Mouse (Mus musculus) MN1 (cell line): ENCODE measurements around the gene Plxna2.

ENCODE experiments used
- DNase-seq: peaks from one replicate; pipeline ENCODE4 v3.0.0-alpha.2; 2016; ENCODE audit warnings: low spot score

Plxna2 gene

GRCm38 (mm10) chr1:194660426-194661119 lies 42.6 kb downstream of the Plxna2 start:
- DNase-seq = no peak

- DNase-seq = no peak
Measured at GRCm38 (mm10) chr1:194663021-194663420, 45.0 kb downstream of the Plxna2 start.

GRCm38 (mm10) chr1:194665715-194666114 lies 47.7 kb downstream of the Plxna2 start:
- no peak for DNase-seq

GRCm38 (mm10) chr1:194671783-194672524 lies 53.9 kb downstream of the Plxna2 start:
- DNase-seq = no peak

- no peak for DNase-seq
Measured at GRCm38 (mm10) chr1:194672525-194672894, 54.5 kb downstream of the Plxna2 start.

GRCm38 (mm10) chr1:194673229-194673628 lies 55.2 kb downstream of the Plxna2 start:
- no peak for DNase-seq

- no peak for DNase-seq
Measured at GRCm38 (mm10) chr1:194675106-194675890, 57.3 kb downstream of the Plxna2 start.

- DNase-seq = no peak
Measured at GRCm38 (mm10) chr1:194675891-194676200, 57.8 kb downstream of the Plxna2 start.

GRCm38 (mm10) chr1:194677878-194678277 lies 59.9 kb downstream of the Plxna2 start:
- no peak for DNase-seq

- no peak for DNase-seq
Measured at GRCm38 (mm10) chr1:194679147-194679546, 61.1 kb downstream of the Plxna2 start.

GRCm38 (mm10) chr1:194680136-194680535 lies 62.1 kb downstream of the Plxna2 start:
- no peak for DNase-seq

- DNase-seq = no peak
Measured at GRCm38 (mm10) chr1:194682021-194682420, 64.0 kb downstream of the Plxna2 start.

GRCm38 (mm10) chr1:194683132-194683531 lies 65.1 kb downstream of the Plxna2 start:
- no peak for DNase-seq

GRCm38 (mm10) chr1:194685896-194686295 lies 67.9 kb downstream of the Plxna2 start:
- no peak for DNase-seq

GRCm38 (mm10) chr1:194687746-194688145 lies 69.7 kb downstream of the Plxna2 start:
- DNase-seq = no peak

- no peak for DNase-seq
Measured at GRCm38 (mm10) chr1:194688161-194688560, 70.1 kb downstream of the Plxna2 start.

GRCm38 (mm10) chr1:194693063-194693462 lies 75.0 kb downstream of the Plxna2 start:
- no peak for DNase-seq

GRCm38 (mm10) chr1:194693488-194693887 lies 75.5 kb downstream of the Plxna2 start:
- no peak for DNase-seq

GRCm38 (mm10) chr1:194694805-194695204 lies 76.8 kb downstream of the Plxna2 start:
- no peak for DNase-seq

- no peak for DNase-seq
Measured at GRCm38 (mm10) chr1:194697439-194697838, 79.4 kb downstream of the Plxna2 start.

- no peak for DNase-seq
Measured at GRCm38 (mm10) chr1:194699321-194699720, 81.3 kb downstream of the Plxna2 start.

- no peak for DNase-seq
Measured at GRCm38 (mm10) chr1:194703235-194703634, 85.2 kb downstream of the Plxna2 start.
